Mouse (Mus musculus) lung, postnatal 36 days (tissue): ENCODE results near the gene Tas2r137.
A peak's percentile ranks its signal among the peaks of the same experiment; 100 is the strongest.

ENCODE experiments used
- DNase-seq: peaks from one replicate; pipeline ENCODE4 v3.0.0; 2022; ENCODE audit warnings: mixed read lengths

The Tas2r137 gene

GRCm38 (mm10) chr6:40490933-40491332, at the start of gene Tas2r137:
Gene Tas2r137, plus strand, starts transcription at chr6:40491233.
- DNase-seq = no peak

GRCm38 (mm10) chr6:40441276-40441675, 49.8 kb upstream of the Tas2r137 start:
- no peak for DNase-seq

- DNase-seq = no peak
Observed at GRCm38 (mm10) chr6:40441755-40442154, 49.3 kb upstream of the Tas2r137 start.

GRCm38 (mm10) chr6:40443281-40443928, 47.6 kb upstream of the Tas2r137 start:
- DNase-seq = no peak

- no peak for DNase-seq
Observed at GRCm38 (mm10) chr6:40448626-40449025, 42.4 kb upstream of the Tas2r137 start.

- no peak for DNase-seq
Observed at GRCm38 (mm10) chr6:40454436-40455041, 36.5 kb upstream of the Tas2r137 start.

GRCm38 (mm10) chr6:40465710-40466109, 25.3 kb upstream of the Tas2r137 start:
- peak; percentile 15 for DNase-seq

- DNase-seq = peak; percentile 97
Observed at GRCm38 (mm10) chr6:40470916-40471719, 19.9 kb upstream of the Tas2r137 start, which contains the start of gene Ssbp1. Gene Ssbp1, plus strand, starts transcription at chr6:40471352.

- no peak for DNase-seq
Observed at GRCm38 (mm10) chr6:40471720-40472010, 19.4 kb upstream of the Tas2r137 start.

GRCm38 (mm10) chr6:40476132-40476531, 14.9 kb upstream of the Tas2r137 start:
- DNase-seq = no peak

- DNase-seq = peak; percentile 15
Observed at GRCm38 (mm10) chr6:40479705-40480104, 11.3 kb upstream of the Tas2r137 start.

GRCm38 (mm10) chr6:40482318-40482717, 8.7 kb upstream of the Tas2r137 start:
- DNase-seq = no peak

- DNase-seq = no peak
Observed at GRCm38 (mm10) chr6:40493229-40493628, 2.2 kb downstream of the Tas2r137 start, which contains the start of gene Tas2r108. Gene Tas2r108, plus strand, starts transcription at chr6:40493529.

- DNase-seq = no peak
Observed at GRCm38 (mm10) chr6:40519408-40519807, 28.4 kb downstream of the Tas2r137 start, which contains the start of gene Prss37. Gene Prss37, minus strand, starts transcription at chr6:40519508.
